Mouse (Mus musculus) lung, embryonic 14.5 days (tissue): ENCODE data around the gene Umodl1. TPM values are rescaled to one million over a fixed set of nuclear protein-coding genes. Genes with fewer than 3 reads are reported as not detected.

Experiments
- ATAC-seq: fragments of 200-750 bp; cut with Nextera tagmentation; 2 replicates; pipeline ENCODE4 v1.8.0; 2017; ENCODE audit warnings: mild to moderate bottlenecking, moderate TSS enrichment, moderate library complexity; ENCODE audit not compliant: insufficient read depth
- DNase-seq: peaks from one replicate; pipeline ENCODE4 v3.0.0-alpha.2; 2015
- H3K27ac ChIP-seq: fragments of 300-500 bp; sonication (generic); 2 replicates; pipeline ENCODE4 v1.5.1; 2014; ENCODE audit warnings: low read depth, mild to moderate bottlenecking, moderate library complexity
- H3K27me3 ChIP-seq: fragments of 300-500 bp; sonication (generic); 2 replicates; pipeline ENCODE4 v1.6.1; 2014; ENCODE audit warnings: low read length, control low read depth; ENCODE audit not compliant: insufficient read depth
- H3K36me3 ChIP-seq: fragments of 300-500 bp; sonication (generic); 2 replicates; pipeline ENCODE4 v1.6.1; 2014; ENCODE audit warnings: control low read depth; ENCODE audit not compliant: insufficient read depth
- H3K4me1 ChIP-seq: fragments of 300-500 bp; sonication (generic); 2 replicates; pipeline ENCODE4 v1.6.1; 2014; ENCODE audit warnings: antibody characterized with exemption, control low read depth; ENCODE audit not compliant: insufficient read depth
- H3K4me2 ChIP-seq: fragments of 300-500 bp; sonication (generic); 2 replicates; pipeline ENCODE4 v1.6.1; 2014; ENCODE audit warnings: mild to moderate bottlenecking
- H3K4me3 ChIP-seq: fragments of 300-500 bp; sonication (generic); 2 replicates; pipeline ENCODE4 v1.5.1; 2014; ENCODE audit warnings: low read depth, low read length
- H3K9ac ChIP-seq: fragments of 300-500 bp; sonication (generic); 2 replicates; pipeline ENCODE4 v1.6.1; 2014
- H3K9me3 ChIP-seq: fragments of 300-500 bp; sonication (generic); 2 replicates; pipeline ENCODE4 v1.6.1; 2016; ENCODE audit warnings: low read depth, low read length, control low read depth
- CTCF ChIP-seq: IDR thresholded peaks from 2 replicates; pipeline ENCODE4 v1.5.1; 2016; ENCODE audit warnings: antibody characterized with exemption, low read depth
- WGBS: fragments of 180-500 bp; shearing (Covaris S2); extraction: QIAGEN DNeasy Blood & Tissue Kit; methylation state at CpG from one replicate; pipeline ENCODE4 v1.1.7; 2014; 5-methylcytosine and 5-hydroxymethylcytosine counted together
- polyA plus RNA-seq: library from polyadenylated mRNA; unstranded; fragments of >200 nt; fragmentation: Nextera tagmentation; extraction: Ambion mirVana; gene quantifications from 2 replicates; pipeline ENCODE4 v1.2.1, GENCODE M21; 2014

Umodl1 gene
- polyA plus RNA-seq, 1 experiment from 2014 or later = not detected

DNA sequence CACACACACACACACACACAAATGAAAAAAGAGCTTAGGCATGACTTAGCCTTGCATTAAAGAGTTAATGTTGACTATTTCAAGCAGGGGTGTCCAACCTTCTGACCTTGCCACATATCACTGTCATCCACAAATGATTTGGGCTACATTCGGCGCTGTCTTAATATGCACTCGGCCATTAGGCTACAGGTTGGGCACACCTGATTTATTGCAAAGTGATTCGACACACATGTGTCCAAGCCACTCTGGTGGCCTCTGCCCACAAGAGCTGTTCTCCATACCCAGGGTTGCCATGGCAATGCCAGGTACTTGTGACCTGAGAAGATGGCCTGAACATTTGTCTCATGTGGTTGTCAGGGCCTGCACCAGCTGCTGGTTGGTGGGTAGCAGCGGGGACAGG, 21.6 kb upstream of the Umodl1 start:
- H3K4me1 ChIP-seq = no peaks in the 10 kb centered on the region
- ATAC-seq (no peak), DNase-seq (no peak)
- H3K4me2 ChIP-seq = no peak overlapping the region
- no peak for TF ChIP-seq CTCF
- no peak overlapping the region for H3K27ac ChIP-seq
- H3K9me3 ChIP-seq = no peaks in the 10 kb centered on the region
- H3K4me3 ChIP-seq = no peak overlapping the region
- 70% methylated on average over 5 of the region's 5 CpGs for WGBS
- no peak overlapping the region for H3K9ac ChIP-seq
- H3K36me3 ChIP-seq = no peaks in the 10 kb centered on the region
- no peaks in the 10 kb centered on the region for H3K27me3 ChIP-seq

DNA sequence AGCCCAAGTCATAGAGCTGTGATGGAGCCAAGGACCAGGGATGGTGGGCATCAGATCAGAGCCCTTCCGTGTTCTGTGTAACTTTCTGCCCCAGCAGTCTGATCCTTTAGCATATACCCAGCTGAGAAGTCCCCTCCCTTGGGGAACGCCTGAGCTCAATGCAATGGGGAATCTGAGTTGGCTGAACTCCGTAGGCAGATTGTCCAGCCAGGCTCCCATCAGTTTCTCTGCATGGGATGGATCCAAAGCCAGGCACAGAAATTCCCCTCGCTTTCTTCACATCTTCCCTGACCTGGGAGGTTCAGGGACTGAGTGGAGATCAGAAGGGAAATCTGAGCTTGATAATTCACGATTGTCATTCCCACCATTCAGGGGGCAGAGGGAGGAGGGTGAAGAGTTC, 19.1 kb upstream of the Umodl1 start:
- H3K4me3 ChIP-seq = no peak overlapping the region
- TF ChIP-seq CTCF = no peak
- H3K4me1 ChIP-seq = no peaks in the 10 kb centered on the region
- no peaks in the 10 kb centered on the region for H3K36me3 ChIP-seq
- no peaks in the 10 kb centered on the region for H3K27me3 ChIP-seq
- ATAC-seq = no peak
- H3K9me3 ChIP-seq = no peaks in the 10 kb centered on the region
- H3K9ac ChIP-seq = no peak overlapping the region
- no peak for DNase-seq
- H3K27ac ChIP-seq = no peak overlapping the region
- H3K4me2 ChIP-seq = no peak overlapping the region
- WGBS = 67% methylated on average over 5 of the region's 5 CpGs

DNA sequence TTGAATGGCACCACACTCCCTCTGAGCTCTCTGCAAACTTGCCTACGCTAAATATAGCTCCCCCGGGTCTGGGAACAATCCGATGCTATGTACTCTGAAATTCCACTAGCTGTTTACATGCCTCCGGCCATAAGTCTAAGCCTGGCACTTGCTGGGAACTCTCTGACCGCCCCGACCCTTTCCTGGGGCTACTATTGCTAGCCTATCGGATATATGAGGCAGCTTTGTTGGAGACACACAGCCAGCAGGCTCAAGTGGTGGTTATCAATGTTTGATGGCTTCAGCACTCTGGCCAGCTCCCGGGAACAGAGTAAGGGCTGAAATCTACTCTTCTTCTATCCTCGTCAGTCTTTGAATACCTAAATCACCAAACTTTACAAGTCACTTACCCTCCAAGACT, 15.9 kb upstream of the Umodl1 start:
- no peaks in the 10 kb centered on the region for H3K4me1 ChIP-seq

DNA sequence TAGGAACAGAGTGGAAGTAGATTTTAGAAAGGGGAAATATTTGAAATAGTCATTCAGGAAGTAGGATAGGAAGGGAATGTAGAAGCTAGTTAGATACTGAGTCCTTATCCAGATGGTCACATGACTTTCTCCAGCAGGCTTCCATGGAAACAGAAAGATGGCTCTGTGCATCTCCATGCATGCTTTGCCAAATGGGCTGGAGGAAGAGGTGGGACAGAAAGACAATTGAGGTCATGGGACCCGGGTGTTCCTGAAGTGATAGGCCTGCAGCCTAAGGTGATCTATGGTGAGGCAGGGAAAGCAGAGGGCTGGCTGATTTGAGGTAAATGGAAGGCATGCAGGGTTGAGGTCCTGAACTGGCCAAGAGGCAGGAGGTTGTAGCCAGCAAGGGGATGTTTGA, 6.1 kb upstream of the Umodl1 start:
- no peaks in the 10 kb centered on the region for H3K9me3 ChIP-seq
- no peak overlapping the region for H3K27ac ChIP-seq
- no peak for TF ChIP-seq CTCF
- H3K36me3 ChIP-seq = no peaks in the 10 kb centered on the region
- H3K4me3 ChIP-seq = no peak overlapping the region
- no peaks in the 10 kb centered on the region for H3K4me1 ChIP-seq
- no peak overlapping the region for H3K9ac ChIP-seq
- ATAC-seq (no peak), DNase-seq (no peak)
- no peaks in the 10 kb centered on the region for H3K27me3 ChIP-seq
- WGBS = 47% methylated on average over 1 of the region's 1 CpGs
- no peak overlapping the region for H3K4me2 ChIP-seq

More for the DNA sequence above, 15.9 kb upstream of the Umodl1 start:
- no peaks in the 10 kb centered on the region for H3K27me3 ChIP-seq
- ATAC-seq = no peak
- H3K9me3 ChIP-seq = no peaks in the 10 kb centered on the region
- no peak overlapping the region for H3K4me2 ChIP-seq
- H3K9ac ChIP-seq = no peak overlapping the region
- no peak overlapping the region for H3K4me3 ChIP-seq
- 48% methylated on average over 9 of the region's 9 CpGs for WGBS
- H3K36me3 ChIP-seq = no peaks in the 10 kb centered on the region
- DNase-seq = peak; percentile 76
- H3K27ac ChIP-seq = no peak overlapping the region
- no peak for TF ChIP-seq CTCF

DNA sequence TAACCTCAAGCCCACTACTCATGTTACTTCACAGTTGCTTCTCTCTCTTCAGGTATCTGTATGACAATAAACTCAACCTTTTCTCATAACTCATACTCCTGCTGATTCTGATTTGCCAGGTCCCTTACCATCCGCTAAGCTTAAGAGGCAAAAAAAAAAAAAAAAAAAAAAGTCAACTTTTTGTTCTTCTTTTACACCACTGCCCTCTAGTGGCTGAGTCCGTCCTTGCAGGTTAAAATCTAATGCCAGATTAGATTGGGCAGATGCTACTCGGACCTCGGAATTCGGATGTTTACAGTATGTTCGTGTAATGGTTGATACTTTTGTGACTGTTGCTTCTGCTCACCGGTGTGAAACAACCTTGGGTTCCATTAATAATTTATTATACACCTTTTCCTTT, 3.7 kb upstream of the Umodl1 start:
- ATAC-seq (no peak), DNase-seq (peak; percentile 92)
- no peaks in the 10 kb centered on the region for H3K4me1 ChIP-seq
- no peaks in the 10 kb centered on the region for H3K36me3 ChIP-seq
- 1% methylated on average over 7 of the region's 7 CpGs for WGBS
- H3K27ac ChIP-seq = no peak overlapping the region
- H3K27me3 ChIP-seq = no peaks in the 10 kb centered on the region
- peak; percentile 88 for TF ChIP-seq CTCF
- no peak overlapping the region for H3K9ac ChIP-seq
- no peaks in the 10 kb centered on the region for H3K9me3 ChIP-seq
- no peak overlapping the region for H3K4me2 ChIP-seq
- no peak overlapping the region for H3K4me3 ChIP-seq

DNA sequence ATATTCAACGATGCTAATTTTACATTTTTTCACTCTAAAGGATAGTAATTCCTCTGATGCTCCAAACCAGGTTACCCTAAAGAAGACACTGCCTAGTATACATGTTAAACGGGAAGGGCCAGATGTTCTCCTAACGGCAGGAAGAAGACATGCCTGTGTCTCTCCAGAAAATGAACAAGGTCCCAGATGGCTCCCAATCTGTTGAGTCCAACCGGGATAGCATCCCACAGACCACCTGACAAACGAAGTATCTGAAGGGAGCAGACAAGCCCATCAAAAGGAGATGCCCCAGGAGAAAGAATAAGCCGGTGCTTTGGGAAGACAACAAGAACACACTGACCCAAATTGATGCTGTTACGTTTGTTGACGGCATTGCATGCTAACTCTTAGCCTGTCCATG, 2.8 kb upstream of the Umodl1 start:
- ATAC-seq (no peak), DNase-seq (no peak)
- H3K4me2 ChIP-seq = no peak overlapping the region
- TF ChIP-seq CTCF = no peak
- no peaks in the 10 kb centered on the region for H3K4me1 ChIP-seq
- H3K9me3 ChIP-seq = no peaks in the 10 kb centered on the region
- 66% methylated on average over 8 of the region's 8 CpGs for WGBS
- no peak overlapping the region for H3K4me3 ChIP-seq
- no peaks in the 10 kb centered on the region for H3K36me3 ChIP-seq
- no peak overlapping the region for H3K9ac ChIP-seq
- H3K27me3 ChIP-seq = no peaks in the 10 kb centered on the region
- no peak overlapping the region for H3K27ac ChIP-seq

DNA sequence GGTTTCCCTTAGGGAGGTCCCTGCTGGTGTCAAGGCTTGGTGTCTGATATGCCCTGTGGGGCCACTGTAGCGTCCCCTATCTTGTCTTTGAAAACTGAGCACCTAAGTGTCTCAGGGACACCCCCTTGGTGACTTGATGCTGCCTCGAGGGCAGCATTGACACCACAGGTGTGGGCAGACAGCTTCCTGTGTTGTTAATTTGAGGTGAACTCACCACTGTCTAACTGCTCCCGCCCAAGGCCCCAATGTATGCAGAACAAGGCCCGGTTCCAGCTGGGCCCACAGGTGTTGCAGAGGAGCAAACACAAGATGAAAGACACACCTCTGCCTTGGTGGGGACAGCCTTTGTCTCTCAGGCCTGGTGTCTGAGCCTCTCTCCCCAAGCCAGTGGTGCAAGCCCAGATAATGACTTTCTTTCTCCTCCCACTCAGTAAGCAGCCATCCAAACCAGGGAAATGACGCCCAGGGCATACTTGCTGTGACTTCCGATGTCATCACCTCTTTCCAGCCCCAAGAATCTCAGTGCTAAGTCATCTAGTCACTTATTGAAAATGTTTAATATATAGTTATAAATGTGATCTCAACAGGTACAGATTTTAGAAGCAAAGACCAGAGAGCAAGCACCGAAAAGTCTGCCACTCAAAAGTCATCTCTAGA, 7.6 kb downstream of the Umodl1 start:
- Histone ChIP-seq H3K9me3 (no peaks in the 10 kb centered on the region), H3K36me3 (no peaks in the 10 kb centered on the region), H3K27ac (no peak overlapping the region), H3K4me2 (no peak overlapping the region), H3K4me3 (no peak overlapping the region), H3K4me1 (no peaks in the 10 kb centered on the region), H3K27me3 (no peaks in the 10 kb centered on the region), H3K9ac (no peak overlapping the region)
- WGBS = 45% methylated on average over 7 of the region's 7 CpGs
- no peak for DNase-seq
- no peak for TF ChIP-seq CTCF
- no peak for ATAC-seq

DNA sequence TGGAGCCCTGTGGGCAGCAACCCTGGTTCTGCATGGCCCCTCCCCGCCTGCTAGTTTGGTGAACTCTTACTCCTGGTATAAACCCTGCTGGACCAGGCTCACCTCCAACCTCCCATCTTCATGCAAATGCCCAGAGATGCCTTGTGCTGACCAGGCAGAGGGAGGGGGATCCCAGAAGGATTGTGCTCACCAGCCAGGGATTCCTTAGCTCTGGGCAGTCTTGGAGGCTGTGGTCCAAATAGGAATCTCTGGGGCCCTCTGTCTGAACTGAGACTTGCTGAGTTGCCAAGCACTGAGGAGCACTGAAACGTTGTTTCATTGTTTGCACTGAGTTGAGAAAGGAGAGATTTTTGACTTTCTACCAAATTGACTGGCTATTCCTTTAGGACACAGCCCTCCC, 8.4 kb downstream of the Umodl1 start:
- Histone ChIP-seq H3K27ac (no peak overlapping the region), H3K36me3 (no peaks in the 10 kb centered on the region), H3K4me1 (no peaks in the 10 kb centered on the region), H3K27me3 (no peaks in the 10 kb centered on the region), H3K4me2 (no peak overlapping the region), H3K9me3 (no peaks in the 10 kb centered on the region), H3K4me3 (no peak overlapping the region), H3K9ac (no peak overlapping the region)
- DNase-seq (no peak), ATAC-seq (no peak)
- WGBS = 45% methylated on average over 2 of the region's 2 CpGs
- no peak for TF ChIP-seq CTCF
